Mouse (Mus musculus) layer of hippocampus, adult 9-10 months (tissue): ENCODE results near the gene Inca1.

Experiments used
- DNase-seq: peaks from one replicate; pipeline ENCODE4 v3.0.0; 2022; ENCODE audit warnings: low spot score

Inca1 gene

DNA sequence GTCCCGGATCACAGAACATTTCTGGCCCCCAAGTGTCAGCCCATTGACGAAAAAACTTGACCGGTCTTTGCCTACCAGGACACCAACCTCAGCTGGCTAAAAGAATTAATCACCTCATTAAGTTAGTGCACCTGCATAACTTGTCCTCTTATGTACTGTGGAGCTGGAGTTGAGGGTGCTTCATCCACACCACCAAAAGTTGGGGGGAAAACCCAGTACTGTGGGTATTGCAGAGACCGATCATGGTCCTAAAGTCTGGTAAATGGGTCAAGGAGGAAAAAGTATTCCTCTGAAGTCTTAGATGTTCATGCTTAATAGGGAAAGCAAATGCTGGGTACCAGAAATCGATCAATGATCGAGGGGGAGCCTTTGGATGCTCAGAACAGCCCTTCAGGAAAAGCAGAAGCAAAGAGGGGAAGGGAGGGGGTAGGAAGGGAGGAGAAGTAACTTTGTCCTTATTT is 47.0 kb downstream of the Inca1 start:
- no peak for DNase-seq

DNA sequence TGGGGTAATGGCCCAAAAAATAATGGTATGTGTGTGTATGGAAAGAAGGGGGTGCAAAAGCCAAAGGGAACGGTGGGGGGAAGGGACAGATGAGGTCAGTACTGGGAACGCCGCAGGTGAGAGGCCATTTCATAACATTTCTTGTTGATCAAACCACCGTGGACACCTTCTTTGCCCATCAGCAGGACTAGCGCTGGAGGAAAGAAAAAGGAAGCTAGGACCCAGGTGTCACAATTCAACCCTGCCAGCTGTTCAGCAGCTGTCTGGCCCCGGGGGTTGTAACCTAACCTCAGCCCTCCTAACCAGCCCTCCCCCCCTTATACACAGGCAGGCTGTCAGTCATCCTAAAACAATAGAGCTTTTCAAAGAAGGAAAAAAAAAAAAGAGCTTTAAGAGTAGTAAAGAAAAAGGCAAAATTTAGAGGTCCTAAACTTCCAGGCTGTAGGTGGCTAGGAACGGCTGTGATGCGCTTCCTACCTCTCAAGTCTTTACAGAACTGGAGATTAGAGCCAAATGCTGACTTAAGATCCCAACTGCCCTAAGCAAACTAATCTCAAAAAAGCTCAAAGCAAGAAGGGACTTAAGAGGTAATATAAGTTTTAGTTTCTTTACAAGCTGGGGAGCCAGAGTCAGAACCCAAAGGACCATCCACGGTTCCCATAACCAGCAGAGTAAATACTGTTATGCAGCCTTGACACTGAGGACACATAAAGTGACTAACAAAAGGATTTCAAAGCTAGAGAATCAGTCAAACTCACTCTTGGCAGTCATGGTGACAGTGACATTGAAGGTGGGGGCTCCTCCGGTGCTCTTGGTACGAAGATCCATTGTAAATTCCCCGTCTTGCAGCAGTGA is 47.7 kb downstream of the Inca1 start:
- DNase-seq = no peak

DNA sequence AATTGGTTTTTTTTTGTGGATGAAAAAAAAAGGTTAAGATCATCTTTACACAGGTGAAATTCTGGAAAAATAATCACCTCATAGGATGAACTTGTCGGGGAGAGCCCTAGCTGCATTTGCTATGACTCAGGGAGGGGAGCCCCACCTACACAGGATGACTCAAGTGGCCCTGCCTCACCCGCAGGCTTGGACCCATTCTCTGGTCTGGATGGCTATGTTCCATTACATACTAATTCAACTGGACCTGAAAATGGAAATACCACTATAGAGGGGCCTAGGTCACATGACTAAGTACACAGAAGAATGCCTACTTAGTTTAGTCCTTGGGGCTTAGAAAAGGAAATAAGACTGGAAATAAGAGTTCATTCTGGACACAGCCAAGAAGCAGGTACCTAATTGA is 48.6 kb downstream of the Inca1 start:
- no peak for DNase-seq

DNA sequence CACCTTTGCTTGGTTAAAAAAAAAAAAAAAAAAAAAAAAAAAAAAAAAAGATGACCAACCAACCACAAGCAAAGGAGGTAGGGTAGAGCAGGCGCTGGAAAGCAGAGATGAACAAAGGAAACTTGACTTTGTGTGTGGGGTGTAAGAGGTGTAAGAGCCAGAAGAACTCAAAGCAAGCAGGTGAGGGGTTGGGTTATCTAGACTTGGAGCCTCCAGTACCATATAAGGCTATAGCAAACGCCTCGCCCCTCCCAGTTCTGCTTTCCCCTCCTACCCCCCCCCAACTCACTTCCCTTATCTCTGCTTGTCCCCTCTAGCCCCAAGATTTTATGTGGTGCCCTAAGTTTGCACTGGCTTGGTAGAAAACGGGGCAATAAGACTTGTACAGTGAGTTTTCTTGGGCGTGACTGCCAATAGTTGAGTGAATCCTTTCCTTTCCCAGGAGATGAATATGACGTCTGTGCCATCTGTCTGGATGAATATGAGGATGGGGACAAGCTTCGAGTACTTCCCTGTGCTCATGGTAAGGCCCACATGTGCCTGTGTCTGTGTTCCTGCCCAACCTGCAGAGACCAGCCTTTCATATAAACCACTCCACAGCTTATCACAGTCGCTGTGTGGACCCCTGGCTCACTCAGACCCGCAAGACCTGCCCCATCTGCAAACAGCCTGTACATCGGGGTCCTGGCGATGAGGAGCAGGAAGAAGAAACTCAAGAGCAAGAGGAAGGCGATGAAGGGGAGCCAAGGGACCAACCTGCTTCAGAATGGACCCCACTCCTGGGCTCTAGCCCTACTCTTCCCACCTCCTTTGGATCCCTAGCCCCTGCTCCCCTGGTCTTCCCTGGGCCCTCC is 49.4 kb downstream of the Inca1 start:
- no peak for DNase-seq

DNA sequence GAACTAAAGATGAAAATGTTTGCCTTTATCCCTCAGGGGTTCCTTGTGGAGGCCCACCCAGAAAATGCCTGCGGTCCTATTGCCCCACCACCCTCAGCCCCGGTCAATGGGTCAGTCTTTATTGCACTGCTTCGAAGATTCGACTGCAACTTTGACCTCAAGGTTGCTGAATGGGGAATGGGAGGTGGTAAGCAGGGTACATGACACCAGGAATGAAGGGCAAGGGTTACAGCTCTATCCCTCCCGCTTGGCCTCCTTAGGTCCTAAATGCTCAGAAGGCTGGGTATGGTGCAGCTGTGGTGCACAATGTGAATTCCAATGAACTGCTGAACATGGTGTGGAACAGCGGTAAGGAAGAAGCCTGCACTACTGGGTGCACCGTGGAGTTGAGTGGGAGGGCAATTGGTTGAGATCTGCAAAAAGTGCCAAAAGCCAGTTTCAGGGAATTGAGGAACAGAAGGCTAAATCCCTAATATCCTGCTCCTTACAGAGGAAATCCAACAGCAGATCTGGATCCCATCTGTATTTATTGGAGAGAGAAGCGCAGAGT is 50.7 kb downstream of the Inca1 start:
- no peak for DNase-seq

DNA sequence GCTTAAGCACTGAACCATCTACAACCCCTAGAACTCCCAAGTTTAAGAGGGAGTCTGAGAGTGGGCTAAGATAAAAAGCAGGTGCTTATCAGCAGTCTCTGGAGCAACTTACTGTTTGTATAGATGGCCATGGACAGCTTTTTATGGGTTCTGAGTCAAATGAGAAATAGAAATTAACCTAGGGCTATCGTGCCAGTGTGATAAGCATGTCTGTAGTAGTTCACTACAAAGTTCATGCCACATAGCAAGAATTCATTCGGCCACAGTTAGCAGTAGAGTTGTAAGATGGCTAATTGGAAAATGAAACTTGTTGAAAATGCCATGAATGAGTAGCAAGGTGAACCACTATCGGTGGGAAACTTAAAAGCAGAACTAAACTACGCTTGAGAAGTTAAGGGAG is 51.4 kb downstream of the Inca1 start:
- DNase-seq = no peak

DNA sequence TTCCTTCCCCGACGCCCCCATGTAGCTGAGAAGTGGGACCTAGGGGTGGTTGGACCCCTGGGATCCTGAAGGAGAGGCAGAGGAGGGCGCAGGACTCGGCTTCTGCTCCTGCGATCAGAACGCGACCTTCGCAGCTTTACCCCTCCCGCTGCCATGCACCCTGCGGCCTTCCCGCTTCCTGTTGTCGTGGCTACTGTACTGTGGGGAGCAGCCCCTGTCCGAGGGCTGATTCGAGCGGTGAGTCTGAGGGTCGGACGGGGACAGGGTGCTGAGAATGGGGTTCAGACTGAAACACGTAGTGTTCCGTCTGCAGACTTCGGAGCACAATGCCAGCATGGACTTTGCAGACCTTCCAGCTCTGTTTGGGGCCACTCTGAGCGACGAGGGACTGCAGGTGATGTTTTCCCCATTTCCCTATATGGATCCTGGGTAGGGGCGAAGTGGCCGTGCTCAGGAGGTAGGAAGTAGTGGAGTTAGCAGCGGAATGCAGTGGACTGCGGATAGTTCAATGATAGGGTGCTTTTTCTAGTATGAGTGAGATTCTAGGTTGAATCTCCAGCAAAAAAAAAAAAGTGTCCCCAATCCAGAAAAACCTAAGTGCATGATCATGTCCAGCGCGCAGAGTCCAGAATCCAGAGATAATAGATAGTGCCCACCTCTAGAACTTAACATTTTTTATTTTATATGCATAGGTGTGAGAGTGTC is 52.1 kb downstream of the Inca1 start:
- DNase-seq = no peak

DNA sequence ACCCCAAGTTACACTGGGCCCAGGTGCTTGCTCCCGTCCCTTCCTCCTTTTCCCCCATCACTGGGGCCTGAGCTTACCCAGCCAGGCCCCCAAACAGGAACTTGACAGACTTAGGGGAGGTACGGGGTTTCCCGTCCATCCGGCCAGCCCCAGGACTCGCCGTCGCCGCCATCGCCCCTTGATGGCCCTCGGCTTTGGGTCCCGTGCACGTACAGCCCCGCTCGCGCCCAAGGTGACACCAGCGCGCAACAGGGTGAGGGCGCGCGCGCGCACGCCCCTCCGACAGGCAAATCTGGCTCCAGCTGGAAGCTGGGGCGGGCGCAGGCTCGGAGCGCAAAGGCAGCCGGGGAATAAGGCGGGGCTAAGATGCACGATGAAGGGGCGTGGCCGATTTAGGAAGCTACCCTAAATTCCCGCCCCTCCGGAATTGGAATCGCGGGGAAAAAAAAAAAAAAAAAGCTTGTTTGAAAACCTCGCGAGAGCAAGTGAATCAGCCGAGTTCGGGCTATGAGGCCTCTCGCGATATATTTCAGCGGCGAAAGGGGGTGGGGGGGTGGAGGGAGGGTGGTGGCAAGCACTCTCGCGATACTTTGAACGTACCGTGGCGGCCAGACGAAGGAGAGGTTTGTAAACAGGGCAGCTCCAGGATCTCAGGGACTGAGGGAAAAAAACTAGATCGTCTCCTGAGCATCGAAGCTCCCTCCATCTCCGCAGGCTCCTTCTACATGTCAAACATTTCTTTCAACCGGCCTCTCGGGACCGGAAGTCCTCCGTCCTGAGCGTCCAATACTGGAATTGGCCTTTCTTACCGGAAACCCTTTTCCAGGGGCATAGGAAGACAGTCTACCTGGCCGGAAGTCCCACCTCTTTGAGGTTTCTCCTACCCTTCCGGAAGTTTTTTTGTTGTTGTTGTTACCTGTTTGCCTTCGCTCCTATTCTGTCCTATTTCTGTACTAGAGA is 53.0 kb downstream of the Inca1 start, which contains the start of the genes Rnf167 and Slc25a11:
TSS of gene Rnf167 (plus strand) at position 545 of the 960 bp plus-strand sequence.
TSS of gene Slc25a11 (minus strand) at position 789 of the 960 bp plus-strand sequence.
- DNase-seq = peak; percentile 87

DNA sequence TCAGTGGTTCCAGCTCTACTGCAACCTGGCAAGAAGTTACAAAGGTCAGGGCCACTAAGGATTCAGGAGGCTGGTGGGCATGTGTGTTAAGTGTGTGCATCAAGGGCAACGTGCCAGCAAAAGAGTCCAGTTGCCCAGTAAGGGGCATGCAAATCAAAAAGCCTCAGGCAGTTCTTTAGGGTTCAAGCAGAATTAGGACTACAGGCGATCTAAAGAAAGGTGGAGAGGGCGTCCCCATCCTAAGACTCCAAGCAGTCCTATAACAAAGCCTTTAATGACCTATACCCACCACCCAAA is 53.7 kb downstream of the Inca1 start:
- DNase-seq = no peak

DNA sequence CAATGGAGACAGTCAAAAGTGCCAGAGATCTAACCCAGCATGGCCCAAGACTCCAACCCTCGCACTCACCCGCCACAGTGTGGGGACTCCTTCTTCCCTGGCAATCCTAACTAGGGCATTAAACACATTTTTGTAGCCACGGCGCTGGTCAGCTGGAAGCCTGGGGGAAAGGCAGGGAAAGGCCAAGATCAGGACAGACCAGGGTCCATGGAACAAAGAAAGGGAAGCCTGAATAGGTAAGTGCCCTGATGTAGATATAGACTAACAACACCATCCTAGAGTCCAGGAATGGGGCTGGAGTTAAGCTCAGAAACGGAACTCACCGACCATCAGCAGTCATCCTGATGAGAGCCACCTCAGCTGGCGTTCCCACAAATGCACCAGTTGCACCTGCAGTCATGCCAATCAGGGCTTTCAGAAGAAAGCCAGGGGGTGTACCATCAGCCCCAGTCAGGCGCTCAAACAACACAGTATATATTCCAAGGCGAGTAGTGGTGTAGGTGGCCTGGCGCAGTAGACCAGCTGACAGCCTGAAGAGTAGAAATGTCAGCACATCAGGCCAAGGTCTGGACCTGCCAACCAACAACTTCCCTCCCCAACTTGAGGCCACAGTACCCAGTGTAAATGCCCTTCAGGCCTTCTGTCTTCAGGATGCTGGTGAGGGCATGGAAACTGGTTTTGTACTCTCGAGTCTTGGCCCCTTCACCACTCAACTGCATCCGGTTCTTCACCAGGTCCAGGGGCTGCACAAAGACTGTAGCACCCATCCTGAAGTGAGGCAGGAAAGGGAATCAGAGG is 54.3 kb downstream of the Inca1 start:
- DNase-seq = no peak

DNA sequence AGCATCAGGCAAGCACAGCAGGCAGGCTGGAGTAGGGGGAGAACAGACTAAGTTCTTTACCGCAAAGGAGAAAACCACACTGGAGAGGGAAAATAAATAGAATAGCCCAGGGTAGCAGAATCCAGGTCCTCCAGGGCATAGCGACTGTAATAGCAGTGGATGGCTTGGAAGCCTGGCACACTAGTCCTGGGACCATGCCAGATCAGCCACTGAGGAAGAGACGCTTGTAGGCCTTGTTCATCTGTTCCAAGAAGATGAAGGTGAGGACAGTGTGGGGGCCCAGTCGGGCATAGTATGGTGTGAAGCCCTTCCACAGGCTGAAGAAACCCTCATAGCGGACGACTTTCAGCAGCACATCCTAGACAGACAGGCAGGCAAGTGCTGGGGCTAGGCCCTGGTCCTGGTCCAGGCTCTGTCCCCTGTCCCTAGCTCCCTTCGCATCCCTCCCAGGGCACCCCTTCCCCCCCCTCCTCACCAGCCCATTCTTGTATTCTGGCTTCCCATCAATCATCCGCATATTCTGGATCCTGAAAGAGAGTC is 55.3 kb downstream of the Inca1 start:
- no peak for DNase-seq

DNA sequence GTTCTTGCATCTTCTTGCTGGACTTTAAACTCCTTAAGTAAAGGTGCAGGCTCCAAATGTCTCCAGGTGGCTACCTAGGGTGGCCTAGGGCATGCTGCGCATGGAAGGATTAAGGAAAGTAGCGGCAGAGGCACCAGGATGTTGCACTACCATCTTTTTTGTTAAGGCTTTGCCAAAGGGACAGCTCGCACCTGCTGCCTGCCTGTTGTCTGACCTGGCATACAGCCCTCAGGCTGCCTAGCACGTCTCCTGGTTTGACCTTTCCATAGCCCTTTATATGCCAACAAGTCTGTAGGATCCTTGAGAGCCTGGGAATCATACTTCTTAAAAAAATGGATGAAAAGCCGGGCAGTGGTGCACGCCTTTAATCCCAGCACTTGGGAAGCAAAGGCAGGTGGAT is 56.9 kb downstream of the Inca1 start:
- DNase-seq = no peak

DNA sequence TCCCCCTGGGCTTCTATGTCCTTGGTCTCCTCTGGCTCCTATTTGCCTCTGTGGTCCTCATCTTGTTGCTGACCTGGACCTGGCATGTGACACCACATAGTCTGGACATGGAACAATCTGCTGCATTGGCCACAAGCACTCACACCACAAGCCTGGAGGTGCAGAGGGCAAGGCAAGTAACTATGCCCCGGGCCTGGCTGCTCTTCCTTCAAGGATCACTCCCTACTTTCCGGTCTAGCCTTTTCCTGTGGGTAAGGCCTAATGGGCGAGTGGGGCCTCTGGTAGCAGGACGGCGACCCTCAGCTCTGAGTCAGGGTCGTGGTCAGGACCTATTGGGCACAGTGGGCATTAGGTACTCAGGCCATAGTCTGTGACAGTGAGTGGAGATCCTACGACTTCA is 58.7 kb downstream of the Inca1 start:
- DNase-seq = no peak

DNA sequence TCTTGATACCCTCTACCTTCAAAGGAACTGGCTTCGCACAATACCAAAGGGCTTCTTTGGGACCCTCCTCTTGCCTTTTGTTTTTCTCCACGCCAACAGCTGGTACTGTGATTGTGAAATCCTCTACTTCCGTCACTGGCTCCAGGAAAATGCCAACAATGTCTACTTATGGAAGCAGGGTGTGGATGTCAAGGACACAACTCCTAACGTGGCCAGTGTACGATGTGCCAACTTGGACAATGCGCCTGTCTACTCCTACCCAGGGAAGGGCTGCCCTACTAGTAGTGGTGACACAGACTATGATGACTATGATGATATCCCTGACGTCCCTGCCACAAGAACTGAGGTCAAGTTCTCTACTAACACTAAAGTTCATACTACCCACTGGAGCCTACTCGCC is 60.0 kb downstream of the Inca1 start:
- no peak for DNase-seq

DNA sequence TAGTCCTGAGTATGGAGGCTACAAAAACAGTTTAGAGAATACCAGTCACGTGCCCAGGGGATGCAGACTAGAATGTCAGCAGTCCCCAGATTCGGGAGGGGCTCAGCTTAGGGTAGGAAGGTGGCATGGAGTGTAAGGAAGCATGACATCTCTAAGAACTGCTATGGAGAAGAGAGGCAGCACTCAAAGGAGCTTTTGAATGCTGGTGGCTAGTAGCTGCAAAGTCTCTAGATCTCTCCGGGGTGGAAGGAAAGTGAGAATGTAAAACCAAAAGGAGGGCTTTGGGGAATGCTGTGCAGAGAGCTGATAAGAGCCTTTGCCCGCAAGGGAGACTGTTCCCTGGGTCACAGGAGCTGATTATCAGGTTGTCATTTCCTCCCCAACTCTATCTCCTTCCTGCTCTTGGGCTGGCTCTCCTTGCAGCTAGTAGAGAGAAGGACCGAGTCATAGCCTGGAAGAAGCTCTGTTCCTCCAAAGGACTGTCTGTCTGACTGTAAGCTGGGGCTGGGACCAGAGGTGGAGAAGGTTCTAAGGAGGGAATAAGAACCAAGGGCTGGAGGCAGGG is 61.2 kb downstream of the Inca1 start, which contains the start of gene Gp1ba:
TSS of gene Gp1ba (plus strand) at position 409 of the 565 bp plus-strand sequence.
- DNase-seq = no peak
